Mouse (Mus musculus): ENCODE data around the gene B3gnt6. TPM values are rescaled to one million over a fixed set of nuclear protein-coding genes. Genes with fewer than 3 reads are reported as not detected.
A peak's percentile ranks its signal among the peaks of the same experiment; 100 is the strongest.

Gene B3gnt6
- polyA plus RNA-seq, 1 experiment: 0.04 TPM

DNA sequence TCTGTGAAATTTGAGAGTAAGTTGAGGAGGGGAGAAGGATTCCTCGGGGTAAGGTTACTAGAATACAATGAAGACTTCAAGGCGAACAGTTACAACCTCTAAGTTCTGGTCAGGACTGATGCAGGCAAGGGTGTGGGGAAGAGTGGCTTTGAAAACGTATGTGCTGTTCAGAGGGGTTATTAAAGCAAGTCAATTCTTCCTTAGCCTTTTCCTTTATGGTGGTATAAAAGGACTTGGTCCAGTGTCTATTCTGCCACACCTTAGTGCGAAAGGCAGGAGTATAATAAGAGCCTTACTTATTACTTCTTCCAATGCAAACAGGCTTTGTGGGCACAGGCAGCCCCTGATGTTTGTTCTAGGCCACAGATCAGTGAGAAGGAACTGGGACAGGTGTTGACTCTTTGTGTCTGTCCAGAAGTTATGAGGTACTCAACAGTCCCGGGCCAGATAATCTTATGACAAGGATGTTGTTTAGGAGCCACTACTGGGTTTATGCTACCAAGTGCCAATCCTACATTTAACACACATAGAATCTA is 2.3 kb upstream of the B3gnt6 start:
- Histone ChIP-seq H3ac (ENCODE audit: control insufficient read depth, insufficient read length) (no peak overlapping the region), H3K36me3 (ENCODE audit: control insufficient read depth, insufficient read depth) (no peaks in the 10 kb centered on the region), H3K4me3 (no peak overlapping the region), H3K27me3 (ENCODE audit: control insufficient read depth, insufficient read depth, insufficient read length) (no peaks in the 10 kb centered on the region), H3K79me2 (ENCODE audit: control insufficient read depth, insufficient read depth) (no peaks in the 10 kb centered on the region), H3K4me2 (ENCODE audit: low read depth) (no peak overlapping the region)
- TF ChIP-seq USF1 (IDR thresholded peaks at IDR 0.05; ENCODE audit: low read depth): no peak
- TF ChIP-seq E2F4 (IDR thresholded peaks at IDR 0.05; ENCODE audit: insufficient read depth): no peak
- no peak for TF ChIP-seq CEBPB (IDR thresholded peaks at IDR 0.05; ENCODE audit: insufficient read depth, poor library complexity, severe bottlenecking)
- TF ChIP-seq POLR2A (IDR thresholded peaks at IDR 0.05; ENCODE audit: insufficient read length, low read depth): no peak
- no peak for TF ChIP-seq TCF3 (IDR thresholded peaks at IDR 0.05; ENCODE audit: insufficient read length, low read depth)
- no peak for TF ChIP-seq REST (IDR thresholded peaks at IDR 0.05; ENCODE audit: insufficient read depth, insufficient read length)
- no peak for TF ChIP-seq MYOG (IDR thresholded peaks at IDR 0.05; ENCODE audit: control insufficient read depth in 1 of 3, insufficient read depth in 1 of 3, insufficient read length in 2 of 3, low read depth in 2 of 3)
- TF ChIP-seq MAX (IDR thresholded peaks at IDR 0.05; ENCODE audit: low read depth): no peak
- no peak for TF ChIP-seq MYOD1 (IDR thresholded peaks at IDR 0.05; ENCODE audit: control insufficient read depth in 1 of 3, insufficient read length in 2 of 3, low read depth in 2 of 3)
- TF ChIP-seq TCF12 (IDR thresholded peaks at IDR 0.05; ENCODE audit: insufficient read depth, poor library complexity, severe bottlenecking): no peak
- TF ChIP-seq POLR2AphosphoS2 (IDR thresholded peaks at IDR 0.05; ENCODE audit: insufficient read length, low read depth): no peak
- TF ChIP-seq SRF (IDR thresholded peaks at IDR 0.05; ENCODE audit: control insufficient read depth, insufficient read length, low read depth): no peak

DNA sequence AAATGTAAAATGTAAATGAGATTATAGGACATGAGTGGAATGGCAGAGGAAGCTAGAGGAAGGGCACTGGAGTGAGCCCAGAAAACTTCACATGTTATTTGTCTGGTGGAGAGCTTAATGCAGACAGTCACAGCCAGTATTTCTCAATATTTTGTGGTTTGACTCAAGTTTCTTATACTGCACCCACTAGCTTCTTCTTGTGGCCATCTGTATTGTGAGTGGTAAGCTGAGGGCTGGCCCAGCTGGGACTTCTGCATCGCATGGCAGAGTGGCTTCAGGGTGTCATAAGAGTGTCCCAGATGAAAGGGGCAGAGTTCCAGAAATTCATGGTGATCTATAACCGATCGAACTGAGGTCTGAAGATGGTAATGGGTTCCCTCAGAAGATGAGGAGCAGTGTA is 1.1 kb upstream of the B3gnt6 start:
- no peak overlapping the region for H3K4me3 ChIP-seq
- no peaks in the 10 kb centered on the region for H3K79me2 ChIP-seq (ENCODE audit: control insufficient read depth, insufficient read depth)
- H3K4me2 ChIP-seq (ENCODE audit: low read depth): no peak overlapping the region
- no peaks in the 10 kb centered on the region for H3K36me3 ChIP-seq (ENCODE audit: control insufficient read depth, insufficient read depth)
- peaks cover 4% of the 10 kb centered on the region for H3K27me3 ChIP-seq (ENCODE audit: control insufficient read depth, insufficient read depth, insufficient read length)
- no peak overlapping the region for H3ac ChIP-seq (ENCODE audit: control insufficient read depth, insufficient read length)
- TF ChIP-seq USF1 (IDR thresholded peaks at IDR 0.05; ENCODE audit: low read depth) (no peak), MYOG (IDR thresholded peaks at IDR 0.05; ENCODE audit: control insufficient read depth in 1 of 3, insufficient read depth in 1 of 3, insufficient read length in 2 of 3, low read depth in 2 of 3) (no peak), MAX (IDR thresholded peaks at IDR 0.05; ENCODE audit: low read depth) (no peak)

DNA sequence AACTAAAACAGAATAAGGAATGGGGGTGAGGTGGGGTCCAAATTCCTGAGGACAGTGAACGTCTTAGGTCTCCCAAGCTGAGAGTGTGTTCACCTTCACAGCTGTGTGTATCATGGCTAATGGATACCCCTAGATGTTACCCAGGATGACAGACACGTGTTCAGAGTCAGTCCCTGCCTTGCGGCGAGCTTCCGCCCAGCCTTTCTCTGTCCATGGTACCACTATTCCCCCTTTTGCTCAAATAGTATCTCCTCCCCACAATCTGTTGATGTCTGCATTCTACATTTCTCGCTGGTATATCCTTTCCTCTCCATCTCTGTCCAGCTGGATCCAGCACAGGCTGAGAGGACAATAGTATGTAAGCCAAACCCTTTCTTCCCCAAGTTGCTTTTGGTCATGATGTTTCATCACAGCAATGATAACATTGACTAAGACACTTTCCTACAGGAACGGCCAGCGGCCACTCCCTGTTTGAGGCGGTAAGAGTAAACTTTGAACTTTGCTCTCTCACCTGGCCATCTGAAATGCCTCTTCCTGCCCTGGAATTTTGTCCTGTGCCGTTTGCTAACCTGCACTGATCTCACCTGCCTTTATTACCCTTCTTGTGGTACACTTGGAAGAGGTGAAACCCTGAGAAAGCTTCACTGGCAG is 4.0 kb downstream of the B3gnt6 start:
- TF ChIP-seq MYOD1 (IDR thresholded peaks at IDR 0.05; ENCODE audit: control insufficient read depth in 1 of 3, insufficient read length in 2 of 3, low read depth in 2 of 3): no peak
- TF ChIP-seq REST (IDR thresholded peaks at IDR 0.05; ENCODE audit: insufficient read depth, insufficient read length): peak; percentile 53
- no peak for TF ChIP-seq TCF12 (IDR thresholded peaks at IDR 0.05; ENCODE audit: insufficient read depth, poor library complexity, severe bottlenecking)
- Histone ChIP-seq H3ac (ENCODE audit: control insufficient read depth, insufficient read length) (no peak overlapping the region), H3K79me2 (ENCODE audit: control insufficient read depth, insufficient read depth) (no peaks in the 10 kb centered on the region), H3K4me2 (ENCODE audit: low read depth) (no peak overlapping the region), H3K27me3 (ENCODE audit: control insufficient read depth, insufficient read depth, insufficient read length) (peaks cover 25% of the 10 kb centered on the region), H3K4me3 (no peak overlapping the region), H3K36me3 (ENCODE audit: control insufficient read depth, insufficient read depth) (no peaks in the 10 kb centered on the region)

DNA sequence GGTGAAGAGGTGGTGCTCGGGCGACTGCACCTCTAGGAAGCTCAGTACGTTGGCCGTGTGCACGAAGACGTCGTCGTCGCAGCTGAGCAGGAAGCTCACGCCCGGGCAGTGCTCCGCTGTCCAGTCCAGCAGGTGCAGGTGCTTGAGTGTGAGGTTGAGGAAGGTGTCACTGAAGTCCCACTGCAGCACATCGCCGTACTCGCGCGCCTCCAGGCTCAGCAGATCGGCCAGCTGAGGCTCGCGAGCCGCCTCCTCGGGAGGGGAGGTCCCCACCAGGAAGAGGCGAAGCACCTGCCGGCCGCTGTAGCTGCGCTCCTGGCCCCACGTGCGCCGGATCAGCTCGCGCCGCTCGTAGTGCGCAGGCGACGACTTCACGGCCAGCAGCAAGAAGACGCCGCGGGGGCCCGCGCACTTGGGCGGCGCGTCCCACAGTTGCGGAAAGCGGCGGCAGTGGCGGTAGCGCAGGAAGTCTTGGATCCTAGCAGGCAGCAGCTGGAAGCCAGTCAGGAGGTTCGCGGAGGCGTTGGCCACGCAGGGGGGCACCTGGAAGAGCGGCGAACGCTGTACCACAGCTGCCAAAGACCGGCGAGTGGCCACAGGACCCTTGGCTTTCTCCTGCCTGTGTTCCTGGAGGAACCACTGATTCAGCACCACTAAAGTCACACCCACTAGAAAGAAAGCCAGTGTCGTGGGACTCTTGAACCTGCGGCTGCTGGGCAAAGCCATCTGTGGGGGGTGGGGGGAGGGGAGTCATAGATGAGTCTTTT is 5.1 kb downstream of the B3gnt6 start:
- H3ac ChIP-seq (ENCODE audit: control insufficient read depth, insufficient read length): no peak overlapping the region
- no peak overlapping the region for H3K4me2 ChIP-seq (ENCODE audit: low read depth)
- H3K79me2 ChIP-seq (ENCODE audit: control insufficient read depth, insufficient read depth): no peaks in the 10 kb centered on the region
- H3K27me3 ChIP-seq (ENCODE audit: control insufficient read depth, insufficient read depth, insufficient read length): peaks cover 25% of the 10 kb centered on the region
- TF ChIP-seq MAX (IDR thresholded peaks at IDR 0.05; ENCODE audit: low read depth) (no peak), POLR2A (IDR thresholded peaks at IDR 0.05; ENCODE audit: insufficient read length, low read depth) (no peak), TCF3 (IDR thresholded peaks at IDR 0.05; ENCODE audit: insufficient read length, low read depth) (no peak), E2F4 (IDR thresholded peaks at IDR 0.05; ENCODE audit: insufficient read depth) (no peak), SRF (IDR thresholded peaks at IDR 0.05; ENCODE audit: control insufficient read depth, insufficient read length, low read depth) (no peak)
- no peaks in the 10 kb centered on the region for H3K36me3 ChIP-seq (ENCODE audit: control insufficient read depth, insufficient read depth)
- no peak overlapping the region for H3K4me3 ChIP-seq

DNA sequence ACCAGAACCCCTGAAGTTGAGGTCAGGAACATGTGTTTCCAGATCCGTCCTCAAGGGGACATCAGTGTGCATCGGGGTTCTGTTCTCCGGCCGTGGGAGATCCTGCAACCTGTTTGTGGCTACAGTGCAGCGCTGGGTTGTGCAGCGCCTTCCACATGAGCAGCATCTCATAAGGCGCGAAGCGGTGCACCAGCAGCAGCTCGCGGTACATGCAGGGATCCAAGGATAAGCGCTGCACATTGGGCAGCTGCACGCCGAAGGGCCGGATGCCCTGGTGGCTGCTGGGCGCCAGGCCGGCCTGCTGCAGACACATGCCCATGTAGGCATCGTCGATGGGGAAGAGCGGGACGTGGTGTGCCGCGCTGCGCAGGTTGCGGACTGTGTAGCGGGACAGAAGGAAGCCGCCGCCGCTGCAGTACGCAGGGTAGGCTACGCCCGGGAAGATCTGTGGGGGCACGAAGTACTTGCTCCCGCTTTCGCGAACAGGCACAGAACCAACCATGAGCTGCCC is 5.7 kb downstream of the B3gnt6 start:
- TF ChIP-seq TCF12 (IDR thresholded peaks at IDR 0.05; ENCODE audit: insufficient read depth, poor library complexity, severe bottlenecking): no peak
- no peak for TF ChIP-seq MYOG (IDR thresholded peaks at IDR 0.05; ENCODE audit: control insufficient read depth in 1 of 3, insufficient read depth in 1 of 3, insufficient read length in 2 of 3, low read depth in 2 of 3)
- no peak for TF ChIP-seq E2F4 (IDR thresholded peaks at IDR 0.05; ENCODE audit: insufficient read depth)
- TF ChIP-seq MYOD1 (IDR thresholded peaks at IDR 0.05; ENCODE audit: control insufficient read depth in 1 of 3, insufficient read length in 2 of 3, low read depth in 2 of 3): no peak
- no peak for TF ChIP-seq SRF (IDR thresholded peaks at IDR 0.05; ENCODE audit: control insufficient read depth, insufficient read length, low read depth)
- no peak for TF ChIP-seq REST (IDR thresholded peaks at IDR 0.05; ENCODE audit: insufficient read depth, insufficient read length)
- no peak for TF ChIP-seq POLR2A (IDR thresholded peaks at IDR 0.05; ENCODE audit: insufficient read length, low read depth)
- no peak for TF ChIP-seq TCF3 (IDR thresholded peaks at IDR 0.05; ENCODE audit: insufficient read length, low read depth)
- TF ChIP-seq CEBPB (IDR thresholded peaks at IDR 0.05; ENCODE audit: insufficient read depth, poor library complexity, severe bottlenecking): no peak
- TF ChIP-seq POLR2AphosphoS2 (IDR thresholded peaks at IDR 0.05; ENCODE audit: insufficient read length, low read depth): no peak
- no peak for TF ChIP-seq MAX (IDR thresholded peaks at IDR 0.05; ENCODE audit: low read depth)
- TF ChIP-seq USF1 (IDR thresholded peaks at IDR 0.05; ENCODE audit: low read depth): no peak
- H3K4me2 ChIP-seq (ENCODE audit: low read depth): no peak overlapping the region
- peaks cover 25% of the 10 kb centered on the region for H3K27me3 ChIP-seq (ENCODE audit: control insufficient read depth, insufficient read depth, insufficient read length)
- H3K79me2 ChIP-seq (ENCODE audit: control insufficient read depth, insufficient read depth): no peaks in the 10 kb centered on the region
- no peak overlapping the region for H3ac ChIP-seq (ENCODE audit: control insufficient read depth, insufficient read length)
- H3K4me3 ChIP-seq: no peak overlapping the region
- H3K36me3 ChIP-seq (ENCODE audit: control insufficient read depth, insufficient read depth): no peaks in the 10 kb centered on the region

All from myocyte (in vitro differentiated cells).